Mouse (Mus musculus) Patski (cell line): ENCODE measurements around the gene Cabp4. TPM values are rescaled to one million over a fixed set of nuclear protein-coding genes. Genes with fewer than 3 reads are reported as not detected.

Source experiments
- ATAC-seq: fragments of 100-300 bp; one replicate; pipeline ENCODE4 v1.8.0; 2021
- CTCF ChIA-PET: fragments of 350-600 bp; sonication (Branson Sonifier 250); formaldehyde crosslinking; loops from one replicate; lab custom pipeline; 2022; ENCODE audit warnings: inconsistent platforms; lab: Charles Lee
- POLR2A ChIA-PET: fragments of 350-600 bp; sonication (Branson Sonifier 250); formaldehyde crosslinking; loops from one replicate; lab custom pipeline; 2022; ENCODE audit warnings: antibody characterized with exemption, inconsistent platforms; lab: Charles Lee
- DNase-seq: peaks from one replicate; pipeline ENCODE4 v3.0.0-alpha.2; 2011; ENCODE audit warnings: low read depth, low spot score
- H3K27me3 ChIP-seq: fragments of 371-371 bp; one replicate; pipeline ENCODE4 v1.5.1; 2021
- CTCF ChIP-seq: fragments of 100-300 bp; IDR thresholded peaks from one replicate; pipeline ENCODE4 v1.5.1; 2021
- in situ Hi-C: fragments of 300-500 bp; cut with MboI; formaldehyde crosslinking; loops from 3 replicates; pipeline ENCODE4 v1.11.1; 2018; ENCODE audit warnings: low pct_unique_long_range_greater_than_20kb, mixed read lengths
- polyA plus RNA-seq: library from polyadenylated mRNA; unstranded; gene quantifications from one replicate; pipeline ENCODE4 v1.2.3, GENCODE M21; 2021

The Cabp4 gene
- polyA plus RNA-seq, result 0.17 TPM

DNA sequence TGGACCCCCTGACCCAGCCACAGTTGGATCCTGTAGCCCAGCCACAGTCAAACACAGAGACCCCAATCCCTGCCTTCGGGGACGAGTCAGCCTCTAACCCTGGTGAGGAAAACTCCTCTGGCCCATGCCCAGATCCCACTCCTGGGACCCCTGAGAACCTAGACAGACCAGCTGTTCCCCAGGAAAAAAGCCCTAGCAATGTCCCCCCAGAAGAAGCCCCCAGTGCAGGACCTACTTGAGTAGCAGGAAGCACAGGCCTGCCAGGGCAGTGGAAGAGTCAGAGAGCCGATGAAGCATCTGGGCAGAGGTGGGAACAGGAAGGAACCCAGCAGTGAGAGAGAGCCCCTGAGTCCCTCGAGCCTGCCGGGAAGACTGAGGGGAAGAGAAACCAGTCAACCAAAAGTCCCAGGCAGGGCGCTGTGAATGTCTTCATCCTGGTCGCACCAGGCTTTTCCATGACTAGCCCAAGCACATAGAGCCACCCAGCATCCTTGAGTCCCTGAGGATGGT, at the start of gene Cabp4:
TSS of gene Cabp4 (minus strand) at position 275 of the 510 bp plus-strand sequence.
- no peak for ATAC-seq
- POLR2A ChIA-PET, result no interaction called here
- no peak for DNase-seq
- no peak for TF ChIP-seq CTCF
- CTCF ChIA-PET, result interaction anchor here (1.5 kb wide), 1 partner anchor 19 kb away, joined by 7 read pairs; the partner anchor contains the start of gene Aip
- in situ Hi-C loops, result no loop called here
- H3K27me3 ChIP-seq, result no peaks in the 10 kb centered on the region

DNA sequence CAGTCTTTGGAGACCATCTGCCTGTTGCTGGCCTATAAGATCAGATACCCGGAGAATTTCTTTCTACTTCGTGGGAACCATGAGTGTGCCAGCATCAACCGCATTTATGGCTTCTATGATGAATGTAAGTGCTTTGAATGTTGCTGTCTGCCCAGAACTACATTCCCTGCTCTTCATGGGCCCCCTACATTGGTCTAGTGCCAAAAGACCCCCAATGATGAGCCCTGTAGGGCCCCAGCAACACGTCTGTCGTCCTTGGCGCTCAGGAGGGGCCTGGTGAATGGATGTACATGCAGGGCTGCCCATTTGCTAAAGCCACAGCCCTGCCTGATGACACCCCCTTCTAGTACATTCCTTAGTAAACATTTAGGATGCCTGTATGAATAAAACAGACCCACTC, 49.3 kb upstream of the Cabp4 start:
- no peak for TF ChIP-seq CTCF

DNA sequence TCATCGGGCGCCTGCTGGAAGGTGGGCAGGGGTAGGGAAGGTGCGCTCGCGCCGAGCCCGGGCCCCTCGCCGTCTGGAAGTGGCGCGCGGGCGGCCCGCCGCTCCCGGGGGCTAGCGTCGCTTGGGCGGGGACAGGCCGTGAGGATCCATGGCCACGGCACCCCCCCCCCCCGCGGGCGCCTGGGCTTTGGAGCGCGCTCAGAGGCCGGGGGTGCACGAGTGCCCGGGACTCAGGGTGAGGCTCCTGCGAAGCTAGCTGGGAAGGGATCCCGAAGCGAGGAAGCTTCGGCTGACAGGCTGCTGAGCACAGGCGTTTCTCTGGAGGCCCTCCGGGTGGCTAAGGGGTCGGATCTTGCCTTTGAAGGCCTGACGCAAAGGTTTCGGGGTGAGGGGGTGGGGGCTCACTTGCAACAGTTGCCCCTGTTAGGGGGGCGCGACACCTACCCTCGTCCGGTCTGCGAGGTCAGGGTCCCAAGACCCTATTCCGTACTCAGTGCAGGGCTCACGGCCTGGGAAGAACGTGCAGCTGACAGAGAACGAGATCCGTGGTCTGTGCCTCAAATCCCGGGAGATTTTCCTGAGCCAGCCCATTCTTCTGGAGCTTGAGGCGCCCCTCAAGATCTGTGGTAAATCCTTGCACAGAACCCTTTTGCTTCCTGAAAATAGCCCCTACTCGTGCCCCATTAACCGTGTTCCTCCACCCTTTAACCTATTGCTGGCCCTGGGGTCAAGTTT, 48.6 kb upstream of the Cabp4 start:
- in situ Hi-C loops, result no loop called here
- no peak for TF ChIP-seq CTCF
- ChIA-PET CTCF (interaction anchor here (0.7 to 2.8 kb wide), 8 partner anchors 8 to 36 kb away, joined by 3 to 6 read pairs (median 3); no protein-coding TSS in a partner anchor), POLR2A (interaction anchor here (0.7 to 2.1 kb wide), 9 partner anchors 9 to 350 kb away, joined by 3 to 22 read pairs (median 5); partner anchors contain the start of genes AC109138.7, Clcf1 and Rad9a)
- H3K27me3 ChIP-seq, result no peaks in the 10 kb centered on the region
- DNase-seq, result no peak
- ATAC-seq, result no peak

More for the DNA sequence above, 49.3 kb upstream of the Cabp4 start:
- ChIA-PET POLR2A (interaction anchor here (1.0 to 2.1 kb wide), 4 partner anchors 8 to 63 kb away, joined by 4 to 16 read pairs (median 6); partner anchors contain the start of genes AC109138.7, Clcf1 and Rad9a), CTCF (interaction anchor here (1.0 to 2.8 kb wide), 4 partner anchors 19 to 35 kb away, joined by 3 to 6 read pairs (median 4); no protein-coding TSS in a partner anchor)
- ATAC-seq (no peak), DNase-seq (no peak)
- H3K27me3 ChIP-seq, result no peaks in the 10 kb centered on the region
- in situ Hi-C loops, result no loop called here

DNA sequence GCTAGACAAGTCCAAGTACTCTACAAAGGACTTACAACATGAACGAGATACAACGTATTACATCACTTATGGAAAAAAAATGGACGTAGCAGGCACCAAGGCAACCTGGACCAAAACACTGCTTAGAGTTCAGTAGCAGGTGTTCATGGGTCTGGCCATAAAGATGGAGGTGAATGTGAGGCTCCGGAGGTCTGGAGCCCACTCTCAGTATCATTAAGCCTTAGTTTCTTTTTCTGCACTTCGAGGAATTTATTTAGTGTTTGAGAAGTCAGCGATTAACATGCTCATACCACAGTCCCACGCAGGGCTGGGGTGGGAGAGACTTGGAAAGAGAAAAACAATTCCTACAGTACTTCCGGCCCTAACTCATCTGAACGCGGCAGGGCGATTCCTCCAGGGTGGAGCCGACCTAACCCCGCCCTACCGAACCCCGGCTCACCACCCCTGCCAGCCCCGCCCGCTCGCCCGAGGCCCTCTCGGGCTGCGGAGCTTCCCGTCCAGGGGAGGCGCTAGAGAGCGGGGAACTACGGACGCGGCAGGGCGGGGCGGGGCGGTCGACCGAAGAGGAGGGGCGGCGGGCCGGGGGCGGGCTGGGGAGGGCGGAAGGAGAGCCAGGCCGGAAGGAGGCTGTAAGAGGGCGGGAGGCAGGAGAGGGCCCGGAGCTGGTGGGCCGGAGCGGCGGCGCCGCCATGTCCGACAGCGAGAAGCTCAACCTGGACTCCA, 47.9 kb upstream of the Cabp4 start, which contains the start of gene Ppp1ca:
TSS of gene Ppp1ca (plus strand) at position 538 of the 723 bp plus-strand sequence.
- no peak for TF ChIP-seq CTCF
- ATAC-seq (peak; percentile 91), DNase-seq (peak; percentile 66)
- H3K27me3 ChIP-seq, result no peaks in the 10 kb centered on the region
- ChIA-PET CTCF (interaction anchor here (0.5 to 2.8 kb wide), 9 partner anchors 9 to 36 kb away, joined by 3 to 6 read pairs (median 3); no protein-coding TSS in a partner anchor), POLR2A (interaction anchor here (0.8 to 2.1 kb wide), 8 partner anchors 10 to 62 kb away, joined by 3 to 22 read pairs (median 6); partner anchors contain the start of genes AC109138.7, Clcf1 and Rad9a)
- in situ Hi-C loops, result no loop called here

DNA sequence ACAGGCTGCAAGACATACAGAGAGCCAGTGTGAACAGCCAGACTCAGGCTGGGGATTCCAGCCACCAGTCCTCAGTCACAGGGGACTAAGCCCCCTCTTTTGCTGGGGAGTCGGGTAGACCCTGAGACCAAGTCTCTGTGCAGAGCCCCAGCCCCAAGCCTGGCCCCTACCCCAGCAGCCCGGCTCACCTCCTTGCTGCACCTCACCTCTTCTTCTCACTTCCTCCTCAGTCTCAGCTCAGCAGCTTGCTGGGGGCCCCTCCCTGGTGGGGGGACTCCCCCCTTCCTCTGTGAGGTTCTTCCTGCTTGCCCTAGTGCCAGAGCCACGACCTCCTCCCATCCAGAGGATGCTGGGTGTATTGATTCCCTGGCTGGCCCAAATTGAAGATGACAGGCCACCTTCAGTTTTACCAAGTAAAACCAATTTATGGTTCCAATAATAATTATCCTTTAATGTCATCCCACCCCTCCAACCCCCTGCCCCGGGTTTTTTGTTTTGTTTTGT, 47.0 kb upstream of the Cabp4 start, which contains the start of gene Tbc1d10c:
TSS of gene Tbc1d10c (minus strand) at position 454 of the 504 bp plus-strand sequence.
- no peak for ATAC-seq
- no peak for TF ChIP-seq CTCF
- DNase-seq, result no peak
- POLR2A ChIA-PET, result interaction anchor here (0.6 to 2.0 kb wide), 2 partner anchors 21 to 157 kb away, joined by 4 to 22 read pairs; no protein-coding TSS in a partner anchor
- in situ Hi-C loops, result no loop called here
- CTCF ChIA-PET, result interaction anchor here (2.8 kb wide), 1 partner anchor 18 kb away, joined by 6 read pairs; no protein-coding TSS in a partner anchor
- no peaks in the 10 kb centered on the region for H3K27me3 ChIP-seq

DNA sequence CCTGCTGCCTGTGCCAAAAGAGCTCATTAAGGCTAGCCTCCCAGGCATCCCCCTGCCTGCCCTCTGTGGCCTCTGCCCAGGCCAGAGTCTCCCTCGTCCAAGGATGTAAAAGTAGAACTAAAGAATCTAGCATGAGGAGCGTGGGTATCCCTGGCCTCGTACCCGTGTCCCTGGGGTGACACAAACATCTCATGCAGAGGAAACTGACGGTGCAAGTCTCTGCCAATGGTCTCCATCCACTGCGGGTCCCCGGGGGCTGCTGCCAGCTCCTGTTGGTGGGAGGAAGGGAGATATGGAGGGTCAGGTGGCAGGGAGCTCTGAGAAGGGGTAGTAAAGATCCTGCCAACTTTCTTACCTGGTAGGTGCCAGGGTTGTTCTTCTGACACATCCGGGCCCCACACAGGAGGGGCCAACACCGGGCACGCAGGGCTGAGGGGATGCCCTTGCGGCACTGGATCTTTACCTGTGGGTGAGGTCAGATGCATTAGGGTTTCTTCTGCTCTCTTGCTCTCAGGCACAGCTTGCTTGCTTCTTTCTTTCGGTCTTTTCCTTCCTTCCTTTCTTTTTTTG, 45.3 kb upstream of the Cabp4 start:
- CTCF ChIA-PET, result interaction anchor here (0.9 kb wide), 1 partner anchor 10 kb away, joined by 3 read pairs; no protein-coding TSS in a partner anchor
- TF ChIP-seq CTCF, result no peak
- in situ Hi-C loops, result no loop called here
- no peaks in the 10 kb centered on the region for H3K27me3 ChIP-seq
- POLR2A ChIA-PET, result interaction anchor here (1.3 kb wide), 1 partner anchor 10 kb away, joined by 3 read pairs; no protein-coding TSS in a partner anchor
- ATAC-seq (no peak), DNase-seq (no peak)

DNA sequence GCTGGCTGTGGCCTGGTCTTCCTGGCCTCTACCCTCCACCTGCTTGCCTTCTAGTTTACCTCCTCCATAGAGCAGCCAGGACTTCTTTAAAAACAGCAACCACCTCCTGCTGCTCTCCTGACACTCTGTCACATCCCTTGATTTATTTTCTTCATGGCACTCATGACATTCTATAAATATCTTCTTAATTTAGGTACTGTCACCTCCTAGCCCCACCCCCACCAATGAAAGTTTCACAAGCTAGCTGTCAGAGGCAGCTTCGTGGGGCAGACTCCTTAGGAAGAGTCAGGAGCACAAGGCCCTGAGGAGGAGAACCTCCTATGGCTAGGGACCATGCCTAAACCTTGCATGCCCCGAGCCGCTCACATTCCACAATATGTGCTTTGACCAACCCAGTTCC, 43.5 kb upstream of the Cabp4 start:
- CTCF ChIA-PET, result interaction anchor here (1.2 to 1.7 kb wide), 2 partner anchors 9 to 17 kb away, joined by 4 read pairs; no protein-coding TSS in a partner anchor
- in situ Hi-C loops, result no loop called here
- DNase-seq (no peak), ATAC-seq (no peak)
- no peak for TF ChIP-seq CTCF
- POLR2A ChIA-PET, result no interaction called here
- no peaks in the 10 kb centered on the region for H3K27me3 ChIP-seq

DNA sequence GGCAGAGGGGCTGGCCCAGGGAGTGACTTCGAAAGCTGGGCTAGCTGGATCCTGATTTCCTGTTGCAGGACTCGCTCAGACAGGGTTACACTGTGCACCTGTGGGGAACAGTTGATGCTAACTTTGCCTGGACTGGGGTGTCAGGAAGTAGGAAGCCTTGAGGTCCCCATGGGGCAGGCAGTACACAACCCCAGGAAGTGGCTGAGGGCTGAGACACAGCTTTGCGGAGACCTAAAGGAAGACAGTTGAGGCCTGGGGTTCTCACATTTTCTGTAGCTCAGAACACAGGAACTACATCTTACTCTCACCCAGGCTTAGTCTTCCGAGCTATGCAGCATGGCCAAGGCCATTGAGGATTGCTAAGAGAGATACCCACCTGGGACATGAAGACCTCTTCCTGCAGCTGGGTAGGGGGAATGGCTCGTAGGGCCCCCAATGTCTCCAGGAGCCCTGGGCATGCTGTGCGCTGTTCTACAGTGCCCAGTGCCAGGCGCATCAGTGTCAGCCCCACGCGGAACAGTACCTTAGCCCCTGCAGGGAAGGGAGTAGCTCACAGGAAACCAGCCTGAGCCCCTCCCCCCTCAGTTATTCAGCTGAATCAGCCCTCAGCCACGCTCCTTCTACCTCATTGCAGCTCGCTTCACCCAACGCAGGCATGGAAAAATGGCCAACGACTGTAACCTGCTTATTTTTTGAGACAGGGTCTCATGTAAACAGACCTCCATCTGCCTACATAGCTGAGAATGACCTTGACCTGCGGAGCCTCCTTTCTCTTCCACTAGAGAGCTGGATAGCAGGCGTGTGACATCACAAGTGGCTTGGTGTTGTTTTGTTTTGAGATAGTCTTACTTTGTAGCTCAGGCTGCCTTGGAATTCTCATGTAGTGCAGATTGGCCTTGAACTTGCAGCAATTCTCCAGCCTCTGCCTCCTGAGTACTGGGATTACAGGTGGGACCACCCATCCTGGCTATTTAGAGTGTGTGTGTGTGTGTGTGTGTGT, 41.4 kb upstream of the Cabp4 start:
- in situ Hi-C loops, result no loop called here
- POLR2A ChIA-PET, result interaction anchor here (0.6 to 1.0 kb wide), 2 partner anchors 22 to 135 kb away, joined by 3 read pairs; partner anchors contain the start of gene Rps6kb2
- CTCF ChIA-PET, result interaction anchor here (1.1 kb wide), 1 partner anchor 10 kb away, joined by 3 read pairs; the partner anchor contains the start of gene Carns1

More for the DNA sequence above, 41.4 kb upstream of the Cabp4 start:
- no peak for TF ChIP-seq CTCF
- no peaks in the 10 kb centered on the region for H3K27me3 ChIP-seq
- ATAC-seq (no peak), DNase-seq (no peak)
